26 mouse cellular contexts compared by ENCODE assay signal in genomic region chr2:134894776-134895175, GRCm38 (mm10).
"Had no signal": no experiment of that assay in that cellular context is flagged by ENCODE, and none has a peak within 500 bp of the region (broad histone marks: within the 10 kb centered on the region; RNA-seq: fewer than 3 reads in every experiment).

No protein-coding gene starts in this region.

- H3K27me3 ChIP-seq: heart, embryonic 13.5 days; heart, embryonic 15.5 days; hindbrain, embryonic 13.5 days; hindbrain, embryonic 15.5 days; kidney, embryonic 15.5 days; limb, embryonic 13.5 days; limb, embryonic 15.5 days; liver, embryonic 12.5 days had no signal

- H3K27ac ChIP-seq: heart, adult 2 months; heart, embryonic 13.5 days; heart, embryonic 15.5 days; hindbrain, embryonic 13.5 days; hindbrain, embryonic 15.5 days; hindbrain, postnatal 0 days; kidney, embryonic 15.5 days; kidney, postnatal 0 days; limb, embryonic 13.5 days; limb, embryonic 15.5 days; liver, embryonic 12.5 days; liver, embryonic 14.5 days had no signal

- ATAC-seq: hindbrain, postnatal 0 days; intestine, embryonic 16.5 days; liver, embryonic 12.5 days had no signal

- DNase-seq: gastrocnemius, postnatal 14 days; gastrocnemius, postnatal 36 days; heart, adult 11 months; heart, adult 2 months; heart, postnatal 14 days; heart, postnatal 36 days; kidney, adult 11 months; kidney, adult 2 months; kidney, adult 9 months; kidney, postnatal 14 days; kidney, postnatal 36 days; layer of hippocampus, postnatal 36 days; left cerebral cortex, postnatal 4 days had no signal

- H3K9ac ChIP-seq: heart, embryonic 13.5 days; heart, embryonic 15.5 days; hindbrain, embryonic 13.5 days; hindbrain, embryonic 15.5 days; kidney, embryonic 15.5 days; limb, embryonic 13.5 days; limb, embryonic 15.5 days; liver, embryonic 12.5 days; liver, embryonic 14.5 days had no signal

- H3K4me3 ChIP-seq: heart, adult 2 months; heart, embryonic 13.5 days; heart, embryonic 15.5 days; hindbrain, embryonic 13.5 days; hindbrain, embryonic 15.5 days; kidney, embryonic 15.5 days; limb, embryonic 13.5 days; limb, embryonic 15.5 days; liver, embryonic 12.5 days had no signal

- H3K4me1 ChIP-seq: heart, embryonic 13.5 days; heart, embryonic 15.5 days; hindbrain, embryonic 13.5 days; hindbrain, embryonic 15.5 days; kidney, embryonic 15.5 days; limb, embryonic 15.5 days; liver, embryonic 12.5 days had no signal

- H3K36me3 ChIP-seq: heart, embryonic 13.5 days; heart, embryonic 15.5 days; hindbrain, embryonic 13.5 days; hindbrain, embryonic 15.5 days; kidney, embryonic 15.5 days; limb, embryonic 13.5 days; limb, embryonic 15.5 days; liver, embryonic 12.5 days had no signal

- H3K4me2 ChIP-seq: heart, embryonic 11.5 days; heart, embryonic 13.5 days; heart, embryonic 15.5 days; hindbrain, embryonic 13.5 days; hindbrain, embryonic 15.5 days; kidney, embryonic 15.5 days; limb, embryonic 13.5 days; limb, embryonic 15.5 days; liver, embryonic 12.5 days had no signal

- H3K9me3 ChIP-seq: heart, embryonic 13.5 days; heart, embryonic 15.5 days; hindbrain, embryonic 13.5 days; hindbrain, embryonic 15.5 days; kidney, embryonic 15.5 days; limb, embryonic 13.5 days; limb, embryonic 15.5 days; liver, embryonic 12.5 days had no signal
